Mouse (Mus musculus) hindbrain, embryonic 10.5 days (tissue): ENCODE measurements around the gene Gm43191. TPM values are rescaled to one million over a fixed set of nuclear protein-coding genes. Genes with fewer than 3 reads are reported as not detected.

Experiments used
- DNase-seq: peaks from one replicate; pipeline ENCODE4 v3.0.0-alpha.2; 2017; ENCODE audit warnings: low spot score
- H3K27ac ChIP-seq: fragments of 300-500 bp; sonication (generic); 2 replicates; pipeline ENCODE4 v1.5.1; 2016; ENCODE audit warnings: mild to moderate bottlenecking, moderate library complexity
- H3K27me3 ChIP-seq: fragments of 300-500 bp; sonication (generic); 2 replicates; pipeline ENCODE4 v1.6.1; 2016; ENCODE audit warnings: mild to moderate bottlenecking; ENCODE audit not compliant: poor library complexity, insufficient read depth, severe bottlenecking
- H3K36me3 ChIP-seq: fragments of 300-500 bp; sonication (generic); 2 replicates; pipeline ENCODE4 v1.6.1; 2016; ENCODE audit warnings: mild to moderate bottlenecking, moderate library complexity
- H3K4me1 ChIP-seq: fragments of 300-500 bp; sonication (generic); replicated peaks from 2 replicates; pipeline ENCODE4 v1.6.1; 2016; ENCODE audit warnings: mild to moderate bottlenecking
- H3K4me3 ChIP-seq: fragments of 300-500 bp; sonication (generic); 2 replicates; pipeline ENCODE4 v1.5.1; 2016; ENCODE audit warnings: mild to moderate bottlenecking, moderate library complexity
- H3K9me3 ChIP-seq: fragments of 300-500 bp; sonication (generic); 2 replicates; pipeline ENCODE4 v1.6.1; 2016; ENCODE audit warnings: mild to moderate bottlenecking, moderate library complexity
- WGBS: fragments of 180-500 bp; shearing (Covaris S2); methylation state at CpG from one replicate; pipeline ENCODE4 v1.1.7; 2016; 5-methylcytosine and 5-hydroxymethylcytosine counted together
- polyA plus RNA-seq: library from polyadenylated mRNA; unstranded; fragments of >200 nt; fragmentation: Nextera tagmentation; extraction: Ambion mirVana; gene quantifications from 2 replicates; pipeline ENCODE4 v1.2.1, GENCODE M21; 2016

The Gm43191 gene
- polyA plus RNA-seq, 1 experiment from 2014 or later = not detected

DNA sequence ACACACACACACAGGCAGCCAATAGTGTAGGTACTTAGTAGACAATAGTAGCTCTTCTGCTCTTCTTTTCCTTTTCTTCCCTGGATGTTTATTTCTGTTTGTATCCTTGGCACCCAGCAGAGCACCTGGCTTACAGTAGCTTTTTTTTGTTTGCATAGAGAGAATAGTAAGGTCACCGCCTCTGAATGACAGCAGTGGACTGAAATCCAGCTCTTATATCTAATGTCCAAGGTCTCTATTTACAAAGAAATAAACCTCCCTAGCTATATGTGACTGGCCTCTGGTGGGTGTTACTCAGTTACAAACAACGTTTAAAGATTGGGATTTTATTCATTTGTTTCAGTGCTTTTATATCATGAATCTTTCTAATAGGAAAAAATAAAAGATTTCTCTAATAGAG lies 81.4 kb downstream of the Gm43191 start:
- Histone ChIP-seq H3K27ac (no peak overlapping the region), H3K27me3 (no peaks in the 10 kb centered on the region), H3K9me3 (no peaks in the 10 kb centered on the region), H3K4me3 (no peak overlapping the region), H3K36me3 (peaks cover 9% of the 10 kb centered on the region; the same call in 1 of the 2 replicates), H3K4me1 (peaks cover 6% of the 10 kb centered on the region)
- WGBS = 92% methylated on average over 2 of the region's 2 CpGs
- no peak for DNase-seq

DNA sequence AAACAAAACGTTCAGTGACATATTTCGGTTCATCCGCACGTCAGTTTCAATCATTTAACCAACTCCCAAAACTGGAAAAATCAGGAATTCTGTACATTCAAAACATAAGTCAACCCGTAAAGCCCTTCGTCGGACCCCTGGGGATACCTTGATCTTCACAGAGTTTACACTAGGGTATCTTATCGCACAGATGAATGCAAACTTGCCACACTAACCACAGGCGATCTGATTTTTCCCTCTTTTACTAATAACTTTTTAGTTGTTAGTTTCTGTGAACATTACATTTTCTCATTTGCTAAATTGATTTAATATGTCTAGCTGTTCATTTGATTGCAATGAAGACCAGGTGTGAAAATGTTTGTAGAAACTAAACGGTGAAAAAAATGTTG lies 85.5 kb downstream of the Gm43191 start:
- Histone ChIP-seq H3K27ac (peak overlapping the region; percentile 94), H3K4me1 (peaks cover 16% of the 10 kb centered on the region), H3K9me3 (no peaks in the 10 kb centered on the region), H3K4me3 (peak overlapping the region; percentile 88), H3K36me3 (peaks cover 17% of the 10 kb centered on the region), H3K27me3 (no peaks in the 10 kb centered on the region)
- 11% methylated on average over 10 of the region's 10 CpGs for WGBS
- no peak for DNase-seq

DNA sequence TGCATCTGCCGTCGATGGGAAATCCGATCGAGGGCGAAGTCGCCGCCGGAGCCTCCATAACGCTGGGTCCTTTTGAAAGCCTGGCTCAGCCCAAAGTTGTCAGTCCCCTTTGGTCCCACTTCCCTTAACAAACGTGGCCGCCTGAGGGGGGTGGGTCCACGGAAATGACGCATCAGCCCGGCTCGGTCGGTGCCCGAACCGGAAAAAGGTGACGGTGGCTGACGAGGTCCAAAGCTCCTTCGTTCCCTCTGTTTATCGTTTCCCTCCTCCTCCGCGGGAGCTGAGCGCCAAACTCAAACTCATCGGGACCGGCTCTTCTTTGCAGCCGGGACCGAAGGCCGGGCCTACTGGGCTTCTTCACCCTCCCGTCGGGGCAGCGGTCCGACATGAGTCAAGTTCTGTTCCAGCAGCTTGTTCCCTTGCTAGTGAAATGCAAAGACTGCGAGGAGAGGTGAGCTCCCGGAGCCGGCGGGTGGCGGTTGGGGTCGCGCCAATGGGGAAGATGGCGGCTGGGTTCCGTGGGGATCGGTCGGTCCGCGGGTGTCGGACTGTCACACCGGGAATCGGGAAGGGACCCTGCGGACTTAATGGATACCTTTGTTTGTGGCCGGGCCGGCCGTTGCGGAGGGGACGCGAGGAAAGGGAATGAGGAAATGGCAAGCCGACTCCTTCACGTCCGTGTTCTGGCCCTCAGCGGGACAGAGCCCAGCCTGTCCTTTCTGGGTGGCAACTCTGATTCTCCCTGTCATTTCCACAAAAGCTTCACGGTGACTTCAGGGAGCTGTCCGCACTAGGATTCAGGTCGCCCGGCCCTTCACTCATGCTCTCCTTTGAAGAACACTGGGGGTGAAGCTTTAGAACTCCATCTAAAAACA lies 86.1 kb downstream of the Gm43191 start, which contains the start of gene Sass6:
Gene Sass6, plus strand, starts transcription at position 255 of the 875 bp plus-strand sequence.
- Histone ChIP-seq H3K4me1 (peaks cover 16% of the 10 kb centered on the region), H3K27ac (peak within 1 kb of the TSS; percentile 94), H3K9me3 (no peaks in the 10 kb centered on the region), H3K27me3 (no peaks in the 10 kb centered on the region), H3K4me3 (peak within 1 kb of the TSS; percentile 88), H3K36me3 (peaks cover 23% of the 10 kb centered on the region)
- under 1% methylated on average over 65 of the region's 65 CpGs for WGBS
- DNase-seq = peak; percentile 97

DNA sequence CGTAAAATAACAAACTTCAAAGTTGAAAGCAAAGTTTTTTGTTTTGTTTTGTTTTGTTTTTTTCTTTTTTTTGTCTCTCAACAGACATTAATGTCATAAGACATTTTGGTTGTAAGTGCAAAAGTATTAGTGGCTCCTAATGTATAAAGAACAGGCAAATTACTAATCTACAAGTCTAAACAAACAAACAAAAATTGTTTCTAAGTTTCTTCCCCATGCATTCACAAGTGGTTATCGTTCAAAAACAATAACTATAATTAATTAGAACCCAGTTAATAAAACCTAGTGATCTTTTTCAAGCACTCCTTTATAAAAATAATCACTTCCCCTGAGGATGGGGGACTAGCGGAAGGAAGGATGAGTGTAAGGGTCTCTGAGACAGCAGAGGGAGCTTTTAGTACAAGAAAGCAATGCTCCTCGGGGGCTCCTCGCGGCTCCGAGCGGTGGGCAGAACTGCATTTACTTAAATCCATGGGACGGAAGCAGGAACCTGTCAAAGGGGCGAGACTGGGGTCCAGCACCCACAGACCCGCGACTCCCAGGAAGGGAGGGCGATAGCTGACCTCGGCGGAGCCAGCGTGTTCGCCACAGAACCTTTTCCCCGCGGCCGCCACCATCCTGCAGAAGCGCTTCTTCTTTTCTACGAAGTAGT lies 86.9 kb downstream of the Gm43191 start:
- H3K9me3 ChIP-seq = no peaks in the 10 kb centered on the region
- H3K27ac ChIP-seq = peak overlapping the region; percentile 94
- H3K4me3 ChIP-seq = peak overlapping the region; percentile 88
- H3K27me3 ChIP-seq = no peaks in the 10 kb centered on the region
- H3K4me1 ChIP-seq = peaks cover 16% of the 10 kb centered on the region
- H3K36me3 ChIP-seq = peaks cover 30% of the 10 kb centered on the region
- no peak for DNase-seq
- 2% methylated on average over 22 of the region's 22 CpGs for WGBS

Other genes starting within 250 kb of the Gm43191 start
- gene Rtca, start 173.1 kb downstream of the Gm43191 start, polyA plus RNA-seq = 125 and 131 TPM in 2 replicates
- gene Dbt, start 168.2 kb downstream of the Gm43191 start, polyA plus RNA-seq = 8.5 and 13.8 TPM in 2 replicates
- gene Lrrc39, start 118.3 kb downstream of the Gm43191 start, polyA plus RNA-seq = 0.31 and 0.70 TPM in 2 replicates
- 28.5 and 36.1 TPM in 2 replicates for gene Sass6, start 86.3 kb downstream of the Gm43191 start, polyA plus RNA-seq
- 22.4 and 23.5 TPM in 2 replicates for gene Trmt13, start 66.7 kb downstream of the Gm43191 start, polyA plus RNA-seq
- gene Mfsd14a, start 18.6 kb downstream of the Gm43191 start, polyA plus RNA-seq = 69.4 and 80.9 TPM in 2 replicates
- 5.7 and 7.8 TPM in 2 replicates for gene Slc35a3, start 31.6 kb upstream of the Gm43191 start, polyA plus RNA-seq
- gene Agl, start 126.9 kb upstream of the Gm43191 start, polyA plus RNA-seq = 9.6 and 10.7 TPM in 2 replicates
- gene Frrs1, start 178.2 kb upstream of the Gm43191 start, polyA plus RNA-seq = 8.7 and 17.2 TPM in 2 replicates